Mouse (Mus musculus): Measurements from ENCODE around the gene Maml3.

GRCm38 (mm10) chr3:52101401-52101976, 3.4 kb downstream of the Maml3 start:
- TF ChIP-seq CTCF (IDR thresholded peaks at IDR 0.05; ENCODE audit: low read depth), result no peak
- TF ChIP-seq EP300 (IDR thresholded peaks at IDR 0.05; ENCODE audit: low read depth), result no peak
